Mouse (Mus musculus): ENCODE measurements at regions not wholly inside any gene's neighbourhood (a gene's known extent, or its start where the extent isn't known, plus 50 kb on each side); places are given as distances from the start of the nearest gene placed in this dataset.

- DNase-seq = no peak
These were observed 71.3 kb upstream of the Kcnd3 start for GRCm38 (mm10) chr3:105380818-105381217.

- peak; percentile 89 for DNase-seq
These were observed 59.3 kb upstream of the Kcnd3 start for GRCm38 (mm10) chr3:105392611-105393514.
